Comparison of ENCODE assay signal across 8 mouse cellular contexts in the genomic region with DNA sequence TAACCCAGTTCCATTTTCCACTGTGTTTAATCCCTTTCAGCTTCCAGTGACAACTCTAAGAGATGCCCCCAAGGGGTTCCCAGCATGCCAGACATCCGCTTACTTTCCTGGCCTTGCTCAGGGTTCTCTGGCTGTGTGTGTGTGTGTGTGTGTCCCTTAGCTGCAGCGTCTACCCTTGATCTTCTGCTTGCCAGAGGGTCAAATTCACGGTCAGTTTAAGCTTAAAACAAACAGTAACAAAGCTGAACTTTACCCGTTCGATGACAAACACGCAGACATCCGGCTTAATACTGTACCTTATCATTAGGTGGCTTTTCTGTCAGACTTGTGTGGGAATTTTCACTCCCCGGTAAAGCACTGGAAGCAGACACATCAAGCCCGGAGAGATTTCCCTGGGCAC. TPM values are rescaled to one million over a fixed set of nuclear protein-coding genes. Genes with fewer than 3 reads are reported as not detected.
DNase-seq lines count a peak whose midpoint lies in the region; TF ChIP-seq lines count a peak whose summit lies in the region.

Bdh1 (plus strand) TSS at position 281 of the 400 bp plus-strand sequence.

- H3K4me1 ChIP-seq in small intestine, adult 2 months (ENCODE audit: control insufficient read depth, insufficient read depth, insufficient read length, low read length): peaks cover 2% of the 10 kb centered on the region; the same call in 1 of the 2 replicates

- TF ChIP-seq CTCF in small intestine, adult 2 months (IDR thresholded peaks at IDR 0.05; ENCODE audit: extremely low read depth, insufficient read length, insufficient replicate concordance, low read depth, low read length): no peak

- H3K27ac ChIP-seq in small intestine, adult 2 months (ENCODE audit: insufficient read depth, low read depth, low read length): no peak within 1 kb of the TSS

- 25% methylated on average over 9 of the region's 9 CpGs for WGBS in small intestine, adult 2 months

- TF ChIP-seq POLR2A in small intestine, adult 2 months (IDR thresholded peaks at IDR 0.05; ENCODE audit: low read depth, low read length): no peak

- H3K36me3 ChIP-seq in small intestine, adult 2 months (ENCODE audit: control insufficient read depth, insufficient read depth, low read length): no peaks in the 10 kb centered on the region

- intact Hi-C loops in left cerebral cortex, postnatal 36 days (cut with DNase I): no loop called here

- no peak for DNase-seq in gastrocnemius, adult 18-20 months (ENCODE audit: low spot score)
- no peak for DNase-seq in gastrocnemius, postnatal 10 days
- no peak for DNase-seq in urinary bladder, adult 2 months (ENCODE audit: low spot score)
- DNase-seq in urinary bladder, postnatal 14 days (ENCODE audit: low spot score): no peak
- DNase-seq in left cerebral cortex, postnatal 36 days (ENCODE audit: low spot score in 2 of 2): no peak
- no peak for DNase-seq in lung, adult 18-20 months
- no peak for DNase-seq in cerebellum, adult 8-10 months

- no peaks in the 10 kb centered on the region for H3K27me3 ChIP-seq in small intestine, adult 2 months (ENCODE audit: control insufficient read depth, insufficient read depth, low read length)

- H3K4me3 ChIP-seq in small intestine, adult 2 months (ENCODE audit: low read depth, low read length): no peak within 1 kb of the TSS

RNA-seq across cellular contexts. Expression of gene Bdh1, which starts in this region (rescaled TPM):
- 100 to 1,000 TPM in 1 of 2 experiments, 10 to 100 TPM in 1; 61.4 to 145 TPM for total RNA-seq in gastrocnemius, adult 18-20 months (2021)
- 1 to 10 TPM; 1.5 to 3.0 TPM for total RNA-seq in gastrocnemius, postnatal 10 days (2021)
- polyA plus RNA-seq in urinary bladder, adult 2 months (2012; rRNA removed): 170 and 177 TPM in 2 replicates
- total RNA-seq in left cerebral cortex, postnatal 36 days (2021): 100 to 1,000 TPM in 1 of 2 experiments, 10 to 100 TPM in 1; 87.0 to 130 TPM
- polyA plus RNA-seq in small intestine, adult 2 months (2012; rRNA removed): 51.0 and 83.3 TPM in 2 replicates

Comparison
In these comparisons a context has a peak if more than half of its experiments do, and no peak if none do; other contexts are left out.
1. RNA of gene Bdh1 (total RNA-seq): 61.4 to 145 TPM in gastrocnemius, adult 18-20 months and 87.0 to 130 TPM in left cerebral cortex, postnatal 36 days; 1.5 to 3.0 TPM in gastrocnemius, postnatal 10 days; every median in the first group is over 10 times any median in the second.